Mouse (Mus musculus) stomach, postnatal 0 days (tissue): ENCODE results near the gene Olfr867. TPM values are rescaled to one million over a fixed set of nuclear protein-coding genes. Genes with fewer than 3 reads are reported as not detected.

Experiments
- ATAC-seq: fragments of 200-750 bp; cut with Nextera tagmentation; 2 replicates; pipeline ENCODE4 v1.8.0; 2017; ENCODE audit not compliant: low FRiP score, low TSS enrichment
- DNase-seq: peaks from one replicate; pipeline ENCODE4 v3.0.0-alpha.2; 2016; ENCODE audit warnings: low spot score
- H3K27ac ChIP-seq: fragments of 300-500 bp; sonication (generic); replicated peaks from 2 replicates; pipeline ENCODE4 v1.5.1; 2014; ENCODE audit warnings: mild to moderate bottlenecking, control low read depth
- H3K27me3 ChIP-seq: fragments of 300-500 bp; sonication (generic); 2 replicates; pipeline ENCODE4 v1.6.1; 2014; ENCODE audit warnings: low read length; ENCODE audit not compliant: control insufficient read depth, insufficient read depth
- H3K36me3 ChIP-seq: fragments of 300-500 bp; sonication (generic); 2 replicates; pipeline ENCODE4 v1.6.1; 2014; ENCODE audit warnings: low read length, mixed read lengths; ENCODE audit not compliant: control insufficient read depth, insufficient read depth
- H3K4me1 ChIP-seq: fragments of 300-500 bp; sonication (generic); replicated peaks from 2 replicates; pipeline ENCODE4 v1.6.1; 2014; ENCODE audit warnings: antibody characterized with exemption; ENCODE audit not compliant: control insufficient read depth, insufficient read depth
- H3K4me2 ChIP-seq: fragments of 300-500 bp; sonication (generic); replicated peaks from 2 replicates; pipeline ENCODE4 v1.6.1; 2014; ENCODE audit warnings: low read depth, mild to moderate bottlenecking, control low read depth, moderate library complexity
- H3K4me3 ChIP-seq: fragments of 300-500 bp; sonication (generic); 2 replicates; pipeline ENCODE4 v1.5.1; 2014; ENCODE audit warnings: low read depth, low read length, control low read depth
- H3K9ac ChIP-seq: fragments of 300-500 bp; sonication (generic); 2 replicates; pipeline ENCODE4 v1.6.1; 2014; ENCODE audit warnings: mild to moderate bottlenecking, low read length, control low read depth, mixed read lengths
- H3K9me3 ChIP-seq: fragments of 300-500 bp; sonication (generic); 2 replicates; pipeline ENCODE4 v1.6.1; 2016; ENCODE audit warnings: low read length; ENCODE audit not compliant: control insufficient read depth
- CTCF ChIP-seq: IDR thresholded peaks from 2 replicates; pipeline ENCODE4 v1.5.1; 2016; ENCODE audit warnings: antibody characterized with exemption, low read depth, mild to moderate bottlenecking, moderate library complexity
- EP300 ChIP-seq: optimal IDR thresholded peaks from 2 replicates; pipeline ENCODE3; 2016; ENCODE audit warnings: antibody characterized with exemption
- WGBS: fragments of 180-500 bp; shearing (Covaris S2); extraction: QIAGEN DNeasy Blood & Tissue Kit; methylation state at CpG from one replicate; pipeline ENCODE4 v1.1.7; 2014; 5-methylcytosine and 5-hydroxymethylcytosine counted together
- microRNA-seq: library from miRNA; unstranded; fragments of <30 nt; microRNA quantifications from one replicate; pipeline ENCODE4, GENCODE M21; 2016
- polyA plus RNA-seq: library from polyadenylated mRNA; unstranded; fragments of >200 nt; fragmentation: Nextera tagmentation; extraction: Ambion mirVana; gene quantifications from 2 replicates; pipeline ENCODE4 v1.2.1, GENCODE M21; 2015

The Olfr867 gene
- polyA plus RNA-seq, 1 experiment from 2014 or later: not detected

DNA sequence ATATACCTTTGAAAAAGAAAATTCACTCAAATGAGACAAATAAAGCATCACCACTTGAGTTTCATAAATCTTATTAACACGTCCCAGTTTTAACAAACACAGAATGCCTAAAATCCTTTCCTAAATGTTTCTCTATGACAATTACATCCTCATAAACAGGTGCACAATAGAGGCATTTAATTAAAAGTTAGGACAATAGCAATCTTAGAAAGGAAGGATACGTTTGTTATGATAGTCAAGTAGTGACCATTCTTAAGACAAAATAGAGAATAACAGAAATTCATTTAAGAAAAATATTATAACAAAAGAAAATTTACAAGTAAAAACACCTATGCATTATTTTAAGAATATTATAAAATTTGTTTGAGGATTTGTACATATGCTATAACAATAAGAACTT, 29.4 kb downstream of the Olfr867 start, which contains the start of gene Olfr866:
Olfr866 (minus strand) TSS at position 101 of the 400 bp plus-strand sequence.
- no peak for DNase-seq
- Histone ChIP-seq H3K9me3 (no peaks in the 10 kb centered on the region), H3K9ac (no peak within 1 kb of the TSS), H3K27ac (no peak within 1 kb of the TSS), H3K4me1 (no peaks in the 10 kb centered on the region), H3K4me3 (no peak within 1 kb of the TSS), H3K4me2 (no peak within 1 kb of the TSS), H3K27me3 (no peaks in the 10 kb centered on the region), H3K36me3 (no peaks in the 10 kb centered on the region)
- WGBS: 78% methylated on average over 2 of the region's 2 CpGs
- ATAC-seq: no peak
- TF ChIP-seq CTCF (no peak), EP300 (no peak)

Small RNA genes lying within 50 kb of the gene (microRNA-seq; reads per million reads assigned to microRNA genes)
- not detected for gene Gm26231
- not detected for gene Gm44395

Other genes with a start within 250 kb of the Olfr867 start
- not detected in 2 replicates for gene Olfr860, start 207.8 kb downstream of the Olfr867 start, polyA plus RNA-seq
- gene Olfr862, start 169.6 kb downstream of the Olfr867 start, polyA plus RNA-seq: not detected in 2 replicates
- gene Olfr77, start 140.7 kb downstream of the Olfr867 start, polyA plus RNA-seq: 0.31 and 0.33 TPM in 2 replicates
- gene Olfr866, start 29.5 kb downstream of the Olfr867 start, polyA plus RNA-seq: not detected in 2 replicates
- gene Olfr868, start 41.1 kb upstream of the Olfr867 start, polyA plus RNA-seq: not detected in 2 replicates
- 0.11 TPM in 1 of 2 replicates, not detected in the other for gene Olfr869, start 71.4 kb upstream of the Olfr867 start, polyA plus RNA-seq
- not detected in 2 replicates for gene Olfr870, start 116.5 kb upstream of the Olfr867 start, polyA plus RNA-seq
- gene Olfr871, start 154.6 kb upstream of the Olfr867 start, polyA plus RNA-seq: not detected in 2 replicates
- not detected in 2 replicates for gene Olfr872, start 179.6 kb upstream of the Olfr867 start, polyA plus RNA-seq
- gene Olfr39, start 224.8 kb upstream of the Olfr867 start, polyA plus RNA-seq: 0.05 TPM in 1 of 2 replicates, not detected in the other
- gene Olfr873, start 241.0 kb upstream of the Olfr867 start, polyA plus RNA-seq: not detected in 2 replicates